Mouse (Mus musculus) layer of hippocampus, adult 2 months (tissue): Measurements from ENCODE around the gene Rab36. TPM values are rescaled to one million over a fixed set of nuclear protein-coding genes. Genes with fewer than 3 reads are reported as not detected.

Experiments used
- DNase-seq, 2 experiments: peaks; one replicate each; pipeline ENCODE4 v3.0.0; 2022; ENCODE audit warnings: low spot score in 2 of 2
- H3K27ac ChIP-seq: fragments of 200-600 bp; 2 replicates; pipeline ENCODE4 v1.8.1; 2022
- H3K4me3 ChIP-seq: fragments of 200-600 bp; 2 replicates; pipeline ENCODE4 v1.8.1; 2022; ENCODE audit warnings: mild to moderate bottlenecking
- CTCF ChIP-seq: fragments of 200-600 bp; conservative IDR thresholded peaks from 2 replicates; pipeline ENCODE4 v1.8.1; 2022; ENCODE audit warnings: antibody characterized with exemption, mild to moderate bottlenecking, moderate library complexity
- long read RNA-seq, 2 experiments: library from polyadenylated mRNA; stranded (forward); transcript quantifications; one replicate each; pipeline ENCODE4 v2.0.0; 2021; ENCODE audit warnings: borderline mapping rate in 2 of 2
- total RNA-seq, 2 experiments: library from RNA; stranded (reverse); gene quantifications; 2 replicates each; pipeline ENCODE4 v1.2.3; 2021

The Rab36 gene
- 10 to 100 TPM; 33.6 to 34.6 TPM for total RNA-seq
- long read RNA-seq, experiment 1, transcript Rab36-209 (11 exons, 2,620 nt), result major isoform, 9 of 27 reads
- long read RNA-seq, experiment 1, partial matches to known transcripts, result 3 of 27 reads
- long read RNA-seq, experiment 1, other reads (novel, unspliced or antisense), result 12 of 27 reads
- long read RNA-seq, experiment 2, transcript Rab36-209 (11 exons, 2,620 nt), result major isoform, 6 of 24 reads
- long read RNA-seq, experiment 2, partial matches to known transcripts, result 4 of 24 reads
- long read RNA-seq, experiment 2, other reads (novel, unspliced or antisense), result 13 of 24 reads

DNA sequence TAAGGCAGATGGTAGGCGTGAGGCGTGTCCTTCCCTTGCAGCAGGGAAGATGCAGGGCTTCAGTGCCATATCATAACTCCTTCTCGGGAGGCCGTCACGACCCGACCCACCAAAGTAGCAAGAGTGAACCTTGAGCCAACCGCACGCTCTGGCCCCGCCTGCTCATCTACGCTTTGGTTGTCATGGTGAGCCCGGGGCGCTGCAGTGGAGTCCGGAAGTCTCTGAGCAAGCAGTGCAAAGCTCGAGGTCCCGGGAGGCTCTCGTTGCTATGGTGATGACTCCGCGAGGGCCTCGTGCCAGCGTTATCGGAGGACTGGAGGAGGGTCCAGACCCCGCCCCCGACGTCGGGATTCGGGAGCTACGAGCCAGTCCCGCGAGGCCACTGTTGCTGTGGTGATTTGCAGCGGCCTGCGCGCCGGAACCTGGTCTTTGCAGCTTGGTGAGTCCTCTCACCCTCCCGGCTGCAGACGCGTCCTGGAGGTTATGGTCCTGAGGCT is at the start of gene Rab36:
Gene Rab36 (plus strand): TSS at position 176 of the 497 bp plus-strand sequence.
- Histone ChIP-seq H3K4me3 (peak within 1 kb of the TSS; percentile 54), H3K27ac (peak within 1 kb of the TSS; percentile 91)
- TF ChIP-seq CTCF, result no peak
- peak; percentile 89 to 95 for DNase-seq

- Histone ChIP-seq H3K4me3 (no peak overlapping the region), H3K27ac (no peak overlapping the region)
- TF ChIP-seq CTCF, result no peak
- no peak for DNase-seq
Observed at GRCm38 (mm10) chr10:74987698-74988470, 49.0 kb upstream of the Rab36 start.

DNA sequence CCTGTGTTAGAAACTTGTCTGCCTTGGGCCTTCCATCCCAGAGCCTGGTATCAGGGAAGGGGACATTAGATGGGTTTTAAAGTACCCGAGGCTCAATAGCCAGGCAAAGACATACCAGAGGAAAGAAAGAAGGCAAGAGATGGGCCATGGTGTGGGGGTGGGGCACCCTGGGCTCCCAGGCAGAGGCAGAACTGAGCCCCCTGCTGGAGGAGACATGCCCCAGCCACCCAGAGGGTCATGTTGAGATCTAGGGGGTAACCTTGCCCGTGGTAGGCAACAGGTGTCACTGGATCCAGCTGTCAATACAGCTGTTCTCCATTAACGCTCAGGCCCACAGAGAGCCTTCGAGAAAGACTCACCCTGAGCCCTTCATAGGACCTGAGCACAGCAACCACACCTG is 47.0 kb upstream of the Rab36 start:
- no peak overlapping the region for H3K27ac ChIP-seq
- H3K4me3 ChIP-seq, result no peak overlapping the region
- DNase-seq, result no peak
- TF ChIP-seq CTCF, result peak; percentile 65

GRCm38 (mm10) chr10:74990584-74991322 is 46.1 kb upstream of the Rab36 start:
- no peak for DNase-seq
- Histone ChIP-seq H3K4me3 (no peak overlapping the region), H3K27ac (no peak overlapping the region)
- no peak for TF ChIP-seq CTCF

DNA sequence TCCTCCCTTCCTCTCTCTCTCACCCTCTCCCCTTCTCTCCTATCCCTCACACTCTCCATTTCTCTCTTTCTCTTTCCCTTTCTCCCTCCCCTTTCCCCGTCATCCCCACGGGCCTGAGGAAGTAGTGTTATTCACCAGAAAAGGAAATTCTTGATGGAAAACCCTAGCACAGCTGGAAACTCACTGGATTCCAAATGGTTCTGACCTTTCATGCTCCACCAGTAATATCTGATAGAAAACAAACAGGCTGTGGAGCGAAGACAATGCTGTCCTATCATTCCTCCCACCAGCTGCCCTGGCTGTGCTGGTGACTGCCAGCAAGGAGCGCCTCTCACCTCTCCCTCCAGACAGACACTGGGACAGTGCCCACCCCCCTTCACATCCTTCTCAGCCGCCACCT is 42.0 kb upstream of the Rab36 start:
- no peak for DNase-seq
- peak overlapping the region; percentile 48; the same call in 1 of the 2 replicates for H3K27ac ChIP-seq
- no peak for TF ChIP-seq CTCF
- no peak overlapping the region for H3K4me3 ChIP-seq

DNA sequence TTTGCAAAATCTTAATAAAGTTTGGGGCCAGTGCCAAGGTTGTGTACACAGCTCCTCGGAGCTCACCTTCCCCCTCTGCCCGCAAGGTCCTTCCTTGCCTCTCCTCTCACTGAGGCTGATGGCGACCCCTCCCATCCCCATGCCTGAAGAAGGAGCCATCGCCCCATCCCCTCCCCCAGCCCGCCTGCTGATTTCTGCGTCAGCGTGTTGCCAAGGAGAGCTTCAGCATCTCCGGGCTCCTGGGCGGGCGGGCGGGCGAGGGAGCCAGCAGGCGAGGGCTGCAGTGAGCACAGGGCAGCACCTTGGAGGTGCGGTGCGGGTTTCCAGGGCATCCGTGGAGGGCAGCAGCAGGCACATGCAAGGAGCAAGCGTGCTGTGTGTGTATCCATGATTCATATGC is 41.5 kb upstream of the Rab36 start:
- peak overlapping the region; percentile 27; the same call in 1 of the 2 replicates for H3K4me3 ChIP-seq
- peak overlapping the region; percentile 40; the same call in 1 of the 2 replicates for H3K27ac ChIP-seq

DNA sequence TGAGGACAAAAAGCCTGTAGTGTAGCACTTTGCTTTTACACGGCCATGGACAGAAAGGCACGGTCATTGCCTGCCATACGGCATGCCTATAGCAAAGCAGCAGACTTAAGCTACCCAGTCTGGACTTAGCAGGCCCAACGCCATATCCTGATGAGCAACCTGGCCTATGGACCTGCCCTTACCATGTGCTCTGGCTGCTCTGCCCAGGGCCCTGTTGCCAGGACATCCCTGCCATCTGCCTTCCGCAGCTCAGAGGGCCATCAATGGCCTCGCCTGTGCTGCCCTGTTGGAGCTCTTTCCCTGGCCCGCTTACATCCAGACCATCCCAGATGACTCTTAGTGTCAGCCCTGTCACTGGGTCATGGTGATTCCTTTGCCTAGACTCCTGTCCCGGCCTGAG is 35.5 kb upstream of the Rab36 start:
- H3K4me3 ChIP-seq, result no peak overlapping the region
- no peak overlapping the region for H3K27ac ChIP-seq
- no peak for DNase-seq
- TF ChIP-seq CTCF, result no peak

More for the DNA sequence above, 41.5 kb upstream of the Rab36 start:
- peak; percentile 54 to 55 for DNase-seq
- no peak for TF ChIP-seq CTCF

GRCm38 (mm10) chr10:75004067-75004466 is 32.8 kb upstream of the Rab36 start:
- H3K27ac ChIP-seq, result no peak overlapping the region
- H3K4me3 ChIP-seq, result no peak overlapping the region
- no peak for DNase-seq
- TF ChIP-seq CTCF, result no peak

GRCm38 (mm10) chr10:75006889-75007662 is 29.8 kb upstream of the Rab36 start:
- TF ChIP-seq CTCF, result no peak
- Histone ChIP-seq H3K27ac (peak overlapping the region; percentile 85), H3K4me3 (no peak overlapping the region)
- DNase-seq, result peak; percentile 35 to 60

DNA sequence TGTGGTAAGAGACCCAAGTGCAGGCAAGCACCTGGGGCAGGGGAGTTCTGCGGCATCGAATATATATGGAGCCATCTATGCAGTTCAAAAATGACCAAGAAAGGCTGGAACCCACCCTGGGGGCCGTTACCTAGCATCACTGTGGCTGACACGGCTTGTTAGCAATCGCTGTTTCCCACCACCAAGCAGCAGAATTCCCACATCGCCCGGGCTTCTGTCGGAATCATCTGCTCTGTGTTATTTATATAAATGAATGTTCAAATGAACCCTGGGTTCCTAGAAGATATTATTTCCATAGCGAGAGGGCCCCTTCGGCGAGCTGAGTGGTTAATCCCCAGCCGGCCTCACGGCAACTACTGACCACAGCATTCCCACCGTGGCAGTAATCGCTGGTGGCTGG is 26.2 kb upstream of the Rab36 start:
- TF ChIP-seq CTCF, result no peak
- Histone ChIP-seq H3K27ac (peak overlapping the region; percentile 82), H3K4me3 (no peak overlapping the region)
- DNase-seq, result peak in 1 of 2 experiments; percentile 45

DNA sequence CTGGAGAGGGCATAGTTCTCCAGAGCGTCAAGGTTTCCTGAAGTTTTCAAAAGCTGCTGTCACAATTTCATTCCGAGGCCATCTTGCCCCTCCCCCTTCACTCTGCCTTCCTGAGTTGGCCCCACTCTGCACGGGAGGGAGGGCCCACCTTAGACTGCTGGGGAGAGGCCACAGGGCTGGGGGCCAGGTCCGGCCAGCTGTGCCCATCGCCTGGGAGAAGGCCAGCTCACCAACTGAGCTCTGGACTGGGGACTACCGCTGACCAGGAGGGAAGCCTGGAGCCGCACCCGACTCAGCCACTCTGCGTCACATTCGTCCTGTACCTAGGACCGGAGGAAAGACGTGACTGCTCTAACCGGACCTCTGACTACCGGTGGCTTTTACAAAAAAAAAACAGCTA is 21.4 kb upstream of the Rab36 start:
- no peak for DNase-seq
- TF ChIP-seq CTCF, result no peak
- H3K27ac ChIP-seq, result no peak overlapping the region
- H3K4me3 ChIP-seq, result no peak overlapping the region

DNA sequence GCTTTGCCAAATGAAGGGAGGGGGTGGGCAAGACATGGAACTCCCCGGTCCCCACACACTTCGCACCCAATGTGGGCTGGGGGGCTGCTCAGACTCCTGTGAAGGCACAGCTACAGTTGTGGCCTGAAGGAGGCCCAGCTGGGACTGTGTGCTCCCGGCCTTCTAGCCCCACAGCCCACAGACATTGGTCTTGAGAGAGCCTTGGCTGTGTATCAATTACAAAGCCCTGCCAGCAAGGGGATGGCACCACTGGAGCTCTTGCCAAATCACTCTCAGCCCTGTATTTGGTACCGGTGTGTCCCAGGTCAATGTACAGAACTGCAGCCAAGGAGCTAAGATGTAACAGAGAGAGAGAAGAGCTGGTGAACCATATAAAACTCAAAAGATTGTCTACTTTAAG is 20.4 kb upstream of the Rab36 start:
- TF ChIP-seq CTCF, result no peak
- Histone ChIP-seq H3K4me3 (no peak overlapping the region), H3K27ac (no peak overlapping the region)
- no peak for DNase-seq

DNA sequence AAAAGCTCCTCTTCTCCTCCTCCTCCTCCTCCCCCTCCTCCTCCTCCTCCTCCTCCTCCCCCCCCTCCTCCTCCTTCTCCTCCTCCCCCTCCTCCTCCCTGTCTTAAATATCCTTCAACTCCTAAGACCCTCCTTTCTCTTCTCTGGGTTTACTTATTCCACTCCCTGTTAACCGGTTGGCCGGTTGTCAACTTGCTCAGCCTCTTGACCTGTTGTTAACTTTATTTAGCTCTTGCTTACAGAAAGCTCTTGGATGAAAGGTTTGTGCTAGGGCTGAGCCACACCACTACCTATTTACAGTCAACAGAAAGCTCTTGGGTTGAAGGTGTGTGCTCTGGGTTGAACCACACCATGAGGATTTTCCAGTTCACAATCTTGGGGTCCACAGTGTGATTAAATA is 16.6 kb upstream of the Rab36 start:
- no peak overlapping the region for H3K4me3 ChIP-seq
- H3K27ac ChIP-seq, result no peak overlapping the region
- no peak for DNase-seq
- no peak for TF ChIP-seq CTCF
